Mouse (Mus musculus) heart, embryonic 11.5 days (tissue): ENCODE data around the gene Cdh23. TPM values are rescaled to one million over a fixed set of nuclear protein-coding genes. Genes with fewer than 3 reads are reported as not detected.
A peak's percentile ranks its signal among the peaks of the same experiment; 100 is the strongest.

ENCODE experiments used
- ATAC-seq: fragments of 200-750 bp; cut with Nextera tagmentation; replicated peaks from 2 replicates; pipeline ENCODE4 v1.8.0; 2017; ENCODE audit warnings: moderate library complexity; ENCODE audit not compliant: insufficient number of reproducible peaks, low FRiP score, low TSS enrichment
- H3K27ac ChIP-seq: fragments of 300-500 bp; sonication (generic); 2 replicates; pipeline ENCODE4 v1.5.1; 2014; ENCODE audit warnings: mild to moderate bottlenecking, low read depth, low read length
- H3K27me3 ChIP-seq: fragments of 300-500 bp; sonication (generic); 2 replicates; pipeline ENCODE4 v1.6.1; 2014; ENCODE audit warnings: mild to moderate bottlenecking, low read length, mixed read lengths; ENCODE audit not compliant: control insufficient read depth, insufficient read depth
- H3K36me3 ChIP-seq: fragments of 300-500 bp; sonication (generic); 2 replicates; pipeline ENCODE4 v1.6.1; 2014; ENCODE audit warnings: mild to moderate bottlenecking, low read length, moderate library complexity, mixed read lengths; ENCODE audit not compliant: control insufficient read depth, insufficient read depth
- H3K4me1 ChIP-seq: fragments of 300-500 bp; sonication (generic); 2 replicates; pipeline ENCODE4 v1.6.1; 2014; ENCODE audit warnings: low read length; ENCODE audit not compliant: control insufficient read depth, insufficient read depth
- H3K4me2 ChIP-seq: fragments of 300-500 bp; sonication (generic); 2 replicates; pipeline ENCODE4 v1.6.1; 2014; ENCODE audit warnings: mild to moderate bottlenecking, moderate library complexity
- H3K4me3 ChIP-seq: fragments of 300-500 bp; sonication (generic); 2 replicates; pipeline ENCODE4 v1.5.1; 2014; ENCODE audit warnings: low read depth, low read length
- H3K9ac ChIP-seq: fragments of 300-500 bp; sonication (generic); 2 replicates; pipeline ENCODE4 v1.6.1; 2014; ENCODE audit warnings: mild to moderate bottlenecking, low read depth, low read length, moderate library complexity
- H3K9me3 ChIP-seq: fragments of 300-500 bp; sonication (generic); replicated peaks from 2 replicates; pipeline ENCODE4 v1.6.1; 2016; ENCODE audit warnings: low read length; ENCODE audit not compliant: control insufficient read depth
- WGBS: fragments of 180-500 bp; shearing (Covaris S2); extraction: QIAGEN DNeasy Blood & Tissue Kit; methylation state at CpG from one replicate; pipeline ENCODE4 v1.1.7; 2014; ENCODE audit not compliant: insufficient replicate concordance; 5-methylcytosine and 5-hydroxymethylcytosine counted together
- polyA plus RNA-seq: library from polyadenylated mRNA; unstranded; fragments of >200 nt; fragmentation: Nextera tagmentation; extraction: Ambion mirVana; gene quantifications from 2 replicates; pipeline ENCODE4 v1.2.1, GENCODE M21; 2014

Cdh23 gene
- polyA plus RNA-seq, 1 experiment from 2014 or later, result 0.27 TPM

- Histone ChIP-seq H3K9ac (no peak overlapping the region), H3K4me1 (peaks cover 29% of the 10 kb centered on the region), H3K27ac (no peak overlapping the region)
These were observed 341.2 kb downstream of the Cdh23 start for GRCm38 (mm10) chr10:60354881-60355677.

GRCm38 (mm10) chr10:60354003-60354325, 342.3 kb downstream of the Cdh23 start:
- no peak overlapping the region for H3K9ac ChIP-seq
- H3K4me3 ChIP-seq, result no peak overlapping the region
- no peak for ATAC-seq
- no peaks in the 10 kb centered on the region for H3K36me3 ChIP-seq
- no peak overlapping the region for H3K4me2 ChIP-seq
- H3K9me3 ChIP-seq, result no peaks in the 10 kb centered on the region
- H3K4me1 ChIP-seq, result peaks cover 32% of the 10 kb centered on the region
- no peaks in the 10 kb centered on the region; the same call in 1 of the 2 replicates for H3K27me3 ChIP-seq
- 89% methylated on average over 4 of the region's 4 CpGs for WGBS
- 0 out of 2 replicates have a peak overlapping the region, but pooled peaks have one; percentile 18 for H3K27ac ChIP-seq

More at GRCm38 (mm10) chr10:60354881-60355677, 341.2 kb downstream of the Cdh23 start:
- no peaks in the 10 kb centered on the region for H3K27me3 ChIP-seq
- no peak overlapping the region for H3K4me2 ChIP-seq
- no peaks in the 10 kb centered on the region for H3K36me3 ChIP-seq
- 46% methylated on average over 11 of the region's 11 CpGs for WGBS
- H3K9me3 ChIP-seq, result no peaks in the 10 kb centered on the region
- no peak for ATAC-seq
- H3K4me3 ChIP-seq, result no peak overlapping the region

- H3K4me1 ChIP-seq, result peaks cover 33% of the 10 kb centered on the region
- ATAC-seq, result no peak
- 0 out of 2 replicates have a peak overlapping the region, but pooled peaks have one; percentile 18 for H3K27ac ChIP-seq
- no peak overlapping the region for H3K4me2 ChIP-seq
- no peak overlapping the region for H3K4me3 ChIP-seq
- H3K27me3 ChIP-seq, result no peaks in the 10 kb centered on the region; the same call in 1 of the 2 replicates
- H3K36me3 ChIP-seq, result no peaks in the 10 kb centered on the region
- no peak overlapping the region for H3K9ac ChIP-seq
- no peaks in the 10 kb centered on the region for H3K9me3 ChIP-seq
- WGBS, result 62% methylated on average over 5 of the region's 5 CpGs
These were observed 342.9 kb downstream of the Cdh23 start for GRCm38 (mm10) chr10:60353241-60354002.

DNA sequence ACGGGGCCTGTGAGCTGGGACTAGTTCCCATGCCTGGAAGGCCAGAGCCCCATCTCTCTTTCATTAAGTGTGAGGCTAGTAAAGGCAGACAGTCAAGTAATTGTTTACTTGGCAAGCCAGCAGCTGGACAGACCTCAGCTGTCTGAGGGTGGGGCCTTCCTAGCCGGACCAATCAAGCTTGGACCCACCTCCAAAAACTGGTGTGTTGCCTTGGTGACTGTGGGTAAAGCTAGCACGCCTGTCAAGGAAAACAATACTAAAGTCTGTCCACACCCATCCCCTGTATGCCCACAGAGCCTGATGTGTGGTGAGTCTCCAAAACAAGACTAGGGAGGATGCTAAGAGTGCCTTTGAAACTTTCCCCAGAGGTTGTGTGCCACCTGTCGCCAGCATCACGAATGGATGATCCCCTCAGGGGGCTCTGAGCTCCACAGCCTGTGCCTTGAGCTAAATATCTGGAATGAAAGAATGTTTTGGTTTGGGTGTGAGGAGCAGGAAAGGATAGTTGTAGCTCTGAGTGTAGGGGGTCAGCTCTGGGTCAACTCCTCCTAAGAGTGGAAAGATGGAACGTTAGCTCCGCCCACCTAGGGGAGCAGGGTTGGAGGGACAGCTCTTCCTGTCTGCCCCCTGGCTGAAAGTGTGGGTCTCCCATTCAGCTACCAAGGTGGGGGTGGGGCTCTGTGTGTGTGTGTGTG, 344.4 kb downstream of the Cdh23 start:
- no peaks in the 10 kb centered on the region; the same call in 1 of the 2 replicates for H3K27me3 ChIP-seq
- 35% methylated on average over 7 of the region's 7 CpGs for WGBS
- H3K27ac ChIP-seq, result peak overlapping the region; percentile 76
- H3K9ac ChIP-seq, result no peak overlapping the region
- no peaks in the 10 kb centered on the region for H3K9me3 ChIP-seq
- peaks cover 41% of the 10 kb centered on the region for H3K4me1 ChIP-seq
- no peak; the same call in 1 of the 2 replicates for ATAC-seq
- no peak overlapping the region for H3K4me3 ChIP-seq
- H3K36me3 ChIP-seq, result no peaks in the 10 kb centered on the region
- peak overlapping the region; percentile 42 for H3K4me2 ChIP-seq

DNA sequence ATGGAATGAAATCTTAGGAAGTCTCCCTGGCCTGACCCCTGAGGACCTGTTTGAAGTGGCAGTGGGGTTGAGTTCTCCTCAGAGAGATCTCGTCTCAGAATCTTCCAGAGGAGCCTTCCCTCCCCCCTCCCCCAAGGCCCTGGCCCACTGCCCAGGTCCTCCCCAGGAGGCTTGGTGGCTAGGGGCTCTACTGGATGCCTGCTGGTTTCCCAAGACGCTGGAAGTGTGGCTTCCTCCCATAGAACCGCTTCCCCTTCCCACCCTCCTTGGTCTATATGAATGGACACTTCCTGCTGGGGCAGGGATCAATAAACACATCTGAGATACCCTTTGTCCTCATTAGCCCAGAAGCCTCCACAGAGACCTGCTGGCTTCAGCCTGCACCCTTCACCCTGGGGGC, 345.0 kb downstream of the Cdh23 start:
- Histone ChIP-seq H3K9me3 (no peaks in the 10 kb centered on the region), H3K27ac (peak overlapping the region; percentile 76), H3K9ac (no peak overlapping the region), H3K27me3 (no peaks in the 10 kb centered on the region; the same call in 1 of the 2 replicates), H3K36me3 (no peaks in the 10 kb centered on the region), H3K4me2 (peak overlapping the region; percentile 42), H3K4me1 (peaks cover 48% of the 10 kb centered on the region), H3K4me3 (no peak overlapping the region)
- no peak for ATAC-seq
- 31% methylated on average over 3 of the region's 3 CpGs for WGBS

GRCm38 (mm10) chr10:60350805-60351167, 345.5 kb downstream of the Cdh23 start:
- Histone ChIP-seq H3K4me2 (peak overlapping the region; percentile 42), H3K27me3 (no peaks in the 10 kb centered on the region; the same call in 1 of the 2 replicates), H3K9ac (no peak overlapping the region), H3K27ac (peak overlapping the region; percentile 76), H3K36me3 (no peaks in the 10 kb centered on the region), H3K4me1 (peaks cover 49% of the 10 kb centered on the region), H3K4me3 (peak overlapping the region; percentile 28), H3K9me3 (no peaks in the 10 kb centered on the region)
- WGBS, result 45% methylated on average over 3 of the region's 3 CpGs
- ATAC-seq, result no peak

DNA sequence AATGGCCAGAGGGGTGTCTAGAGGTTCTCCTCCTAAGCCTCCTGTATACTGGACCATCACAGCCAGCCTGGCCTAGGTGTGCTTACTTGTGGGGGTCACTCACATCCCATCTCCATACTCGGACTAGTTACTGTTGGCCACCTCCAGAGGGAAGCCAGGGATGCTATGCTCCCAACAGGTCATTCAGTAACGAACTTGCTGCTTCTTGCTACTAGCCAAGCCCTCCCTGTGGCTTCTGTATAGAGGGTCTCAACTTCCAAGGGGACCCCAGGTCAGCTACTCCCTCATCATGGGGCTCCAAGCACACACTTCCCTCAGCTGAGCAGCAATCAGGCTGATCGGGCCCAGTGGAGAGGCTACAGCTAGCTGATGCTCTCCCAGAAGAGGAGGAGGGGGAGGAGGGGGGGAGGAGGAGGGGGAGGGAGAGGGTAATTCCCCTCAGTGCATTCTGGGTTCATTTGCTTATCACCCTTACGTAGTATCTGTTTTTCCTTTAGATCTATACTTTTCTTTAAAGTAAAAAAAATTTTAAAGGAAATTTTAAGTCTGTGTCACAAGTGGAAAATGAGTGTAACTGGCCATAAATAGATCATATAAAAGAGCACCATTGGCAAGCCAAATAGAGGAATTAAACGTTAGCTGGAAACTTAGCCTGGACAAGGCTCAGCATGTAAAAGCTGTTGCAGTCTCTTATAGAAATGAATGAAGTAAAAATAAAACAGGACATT, 346.0 kb downstream of the Cdh23 start:
- ATAC-seq, result no peak
- WGBS, result 31% methylated on average over 5 of the region's 5 CpGs
- Histone ChIP-seq H3K36me3 (no peaks in the 10 kb centered on the region), H3K9me3 (no peaks in the 10 kb centered on the region), H3K27me3 (no peaks in the 10 kb centered on the region; the same call in 1 of the 2 replicates), H3K9ac (no peak overlapping the region), H3K4me2 (peak overlapping the region; percentile 42), H3K27ac (peak overlapping the region; percentile 36; the same call in 1 of the 2 replicates), H3K4me1 (peaks cover 47% of the 10 kb centered on the region), H3K4me3 (peak overlapping the region; percentile 28)

GRCm38 (mm10) chr10:60349644-60350043, 346.6 kb downstream of the Cdh23 start:
- WGBS, result 76% methylated on average over 5 of the region's 5 CpGs
- H3K9ac ChIP-seq, result no peak overlapping the region
- H3K27ac ChIP-seq, result 0 out of 2 replicates have a peak overlapping the region, but pooled peaks have one; percentile 18
- H3K4me3 ChIP-seq, result no peak overlapping the region
- peaks cover 41% of the 10 kb centered on the region for H3K4me1 ChIP-seq
- no peak for ATAC-seq
- no peaks in the 10 kb centered on the region for H3K36me3 ChIP-seq
- no peaks in the 10 kb centered on the region; the same call in 1 of the 2 replicates for H3K27me3 ChIP-seq
- no peaks in the 10 kb centered on the region for H3K9me3 ChIP-seq
- no peak overlapping the region for H3K4me2 ChIP-seq
